Mouse (Mus musculus) megakaryocyte-erythroid progenitor cell, adult 5-6 weeks (primary cell): ENCODE data around the gene Cdh16. TPM values are rescaled to one million over a fixed set of nuclear protein-coding genes. Genes with fewer than 3 reads are reported as not detected.

ENCODE experiments used
- ATAC-seq: replicated peaks from 2 replicates; pipeline ENCODE4 v1.8.0; 2016; ENCODE audit warnings: mild to moderate bottlenecking, inconsistent platforms; ENCODE audit not compliant: severe bottlenecking, poor library complexity, low FRiP score, low TSS enrichment
- total RNA-seq, 2 experiments: library from RNA; stranded (forward) in 1 of 2; stranded (reverse) in 1 of 2; fragments of 200-1000, 215-1000 nt in 1 of 2; fragments of >200 nt in 1 of 2; fragmentation: Nextera tagmentation in 1 of 2; gene quantifications; 2 replicates each; pipeline ENCODE4 v1.2.3; 2014 to 2017

Cdh16 gene
- total RNA-seq, 2 experiments from 2014 or later: not detected

- ATAC-seq: no peak
Observed at GRCm38 (mm10) chr8:104627065-104627740, 3.0 kb upstream of the Cdh16 start.

- peak; percentile 31; the same call in 1 of the 2 replicates for ATAC-seq
Observed at GRCm38 (mm10) chr8:104620765-104621164, 3.4 kb downstream of the Cdh16 start.

GRCm38 (mm10) chr8:104613119-104613518 lies 11.1 kb downstream of the Cdh16 start:
- no peak for ATAC-seq

GRCm38 (mm10) chr8:104611613-104612012 lies 12.6 kb downstream of the Cdh16 start:
- no peak for ATAC-seq

GRCm38 (mm10) chr8:104610185-104610766 lies 13.9 kb downstream of the Cdh16 start:
- ATAC-seq: no peak

GRCm38 (mm10) chr8:104609222-104609621 lies 15.0 kb downstream of the Cdh16 start:
- ATAC-seq: no peak

GRCm38 (mm10) chr8:104607944-104608343 lies 16.3 kb downstream of the Cdh16 start:
- ATAC-seq: no peak

GRCm38 (mm10) chr8:104606329-104606728 lies 17.9 kb downstream of the Cdh16 start:
- no peak for ATAC-seq

- no peak for ATAC-seq
Observed at GRCm38 (mm10) chr8:104603245-104603593, 21.0 kb downstream of the Cdh16 start.

GRCm38 (mm10) chr8:104602468-104603244 lies 21.5 kb downstream of the Cdh16 start:
- ATAC-seq: peak; percentile 98

GRCm38 (mm10) chr8:104601941-104602371 lies 22.2 kb downstream of the Cdh16 start:
- no peak for ATAC-seq

- no peak for ATAC-seq
Observed at GRCm38 (mm10) chr8:104601386-104601785, 22.8 kb downstream of the Cdh16 start.

- ATAC-seq: no peak
Observed at GRCm38 (mm10) chr8:104598496-104598895, 25.7 kb downstream of the Cdh16 start.

- ATAC-seq: no peak
Observed at GRCm38 (mm10) chr8:104597656-104598055, 26.5 kb downstream of the Cdh16 start.

- ATAC-seq: peak; percentile 83
Observed at GRCm38 (mm10) chr8:104595773-104596536, 28.2 kb downstream of the Cdh16 start.

GRCm38 (mm10) chr8:104594611-104595362 lies 29.4 kb downstream of the Cdh16 start:
- no peak for ATAC-seq

GRCm38 (mm10) chr8:104593536-104594325 lies 30.5 kb downstream of the Cdh16 start:
- ATAC-seq: no peak

GRCm38 (mm10) chr8:104592566-104592965 lies 31.6 kb downstream of the Cdh16 start:
- ATAC-seq: no peak
